Mouse (Mus musculus): ENCODE data around the gene Prrg2.

GRCm38 (mm10) chr7:45083300-45083890 is 20.9 kb upstream of the Prrg2 start:
- TF ChIP-seq EP300 (IDR thresholded peaks at IDR 0.05; ENCODE audit: insufficient read depth, low read depth, low read length) (no peak), POLR2A (IDR thresholded peaks at IDR 0.05; ENCODE audit: insufficient read depth, low read depth, low read length) (no peak), CTCF (IDR thresholded peaks at IDR 0.05) (no peak)

All from heart, adult 2 months (tissue).